Mouse (Mus musculus): ENCODE results near the gene Pitx1. TPM values are rescaled to one million over a fixed set of nuclear protein-coding genes. Genes with fewer than 3 reads are reported as not detected.

Gene Pitx1
- total RNA-seq, 2 experiments from 2014 or later: not detected

GRCm38 (mm10) chr13:55810947-55811346 lies 25.0 kb downstream of the Pitx1 start:
- no peak for DNase-seq (ENCODE audit: extremely low spot score in 1 of 2, low spot score in 2 of 2)
- no peak overlapping the region for H3K27ac ChIP-seq
- intact Hi-C loops (cut with DNase I): no loop called here
- TF ChIP-seq CTCF (IDR thresholded peaks at IDR 0.05): no peak
- H3K4me3 ChIP-seq: no peak overlapping the region

- DNase-seq (ENCODE audit: extremely low spot score in 1 of 2, low spot score in 2 of 2): no peak
- intact Hi-C loops (cut with DNase I): no loop called here
- no peak for TF ChIP-seq CTCF (IDR thresholded peaks at IDR 0.05)
- H3K4me3 ChIP-seq: no peak overlapping the region
- H3K27ac ChIP-seq: no peak overlapping the region
These were observed 26.3 kb downstream of the Pitx1 start for GRCm38 (mm10) chr13:55809707-55810106.

- H3K4me3 ChIP-seq: no peak overlapping the region
- H3K27ac ChIP-seq: no peak overlapping the region
- intact Hi-C loops (cut with DNase I): no loop called here
- DNase-seq (ENCODE audit: extremely low spot score in 1 of 2, low spot score in 2 of 2): no peak
- TF ChIP-seq CTCF (IDR thresholded peaks at IDR 0.05): no peak; the same call in none of the 2 replicates
These were observed 26.9 kb downstream of the Pitx1 start for GRCm38 (mm10) chr13:55809041-55809623.

GRCm38 (mm10) chr13:55803973-55804372 lies 32.0 kb downstream of the Pitx1 start:
- DNase-seq (ENCODE audit: extremely low spot score in 1 of 2, low spot score in 2 of 2): no peak
- intact Hi-C loops (cut with DNase I): no loop called here
- TF ChIP-seq CTCF (IDR thresholded peaks at IDR 0.05): no peak
- Histone ChIP-seq H3K27ac (no peak overlapping the region), H3K4me3 (no peak overlapping the region)

- no peak overlapping the region for H3K27ac ChIP-seq
- TF ChIP-seq CTCF (IDR thresholded peaks at IDR 0.05): no peak
- no peak for DNase-seq (ENCODE audit: extremely low spot score in 1 of 2, low spot score in 2 of 2)
- intact Hi-C loops (cut with DNase I): no loop called here
- no peak overlapping the region for H3K4me3 ChIP-seq
These were observed 34.7 kb downstream of the Pitx1 start for GRCm38 (mm10) chr13:55801246-55801645.

GRCm38 (mm10) chr13:55786120-55786519 lies 49.9 kb downstream of the Pitx1 start:
- intact Hi-C loops (cut with DNase I): no loop called here
- TF ChIP-seq CTCF (IDR thresholded peaks at IDR 0.05): no peak
- no peak for DNase-seq (ENCODE audit: extremely low spot score in 1 of 2, low spot score in 2 of 2)
- no peak overlapping the region for H3K27ac ChIP-seq
- no peak overlapping the region for H3K4me3 ChIP-seq

- no peak for DNase-seq (ENCODE audit: extremely low spot score in 1 of 2, low spot score in 2 of 2)
- intact Hi-C loops (cut with DNase I): no loop called here
- no peak for TF ChIP-seq CTCF (IDR thresholded peaks at IDR 0.05)
- no peak within 1 kb of the TSS for H3K27ac ChIP-seq
- no peak within 1 kb of the TSS for H3K4me3 ChIP-seq
These were observed 51.7 kb downstream of the Pitx1 start, which contains the start of gene Catsper3 for GRCm38 (mm10) chr13:55784268-55784667. TSS of gene Catsper3 (plus strand) at chr13:55784568.

GRCm38 (mm10) chr13:55775056-55775455 lies 60.9 kb downstream of the Pitx1 start:
- no peak overlapping the region for H3K27ac ChIP-seq
- TF ChIP-seq CTCF (IDR thresholded peaks at IDR 0.05): no peak
- H3K4me3 ChIP-seq: no peak overlapping the region
- no peak for DNase-seq (ENCODE audit: extremely low spot score in 1 of 2, low spot score in 2 of 2)
- intact Hi-C loops (cut with DNase I): no loop called here

Other genes with a start within 250 kb of the Pitx1 start
- gene B4galt7, start 236.3 kb downstream of the Pitx1 start, total RNA-seq (2021): 10 to 100 TPM; 24.7 to 25.8 TPM
- 10 to 100 TPM; 42.6 to 45.3 TPM for gene Caml, start 213.2 kb downstream of the Pitx1 start, total RNA-seq (2021)
- gene Ddx46, start 201.2 kb downstream of the Pitx1 start, total RNA-seq (2021): 10 to 100 TPM; 48.5 to 50.3 TPM
- 10 to 100 TPM; 74.6 to 77.8 TPM for gene B230219D22Rik, start 143.1 kb downstream of the Pitx1 start, total RNA-seq (2021)
- gene Txndc15, start 121.5 kb downstream of the Pitx1 start, total RNA-seq (2021): 10 to 100 TPM; 74.9 to 76.6 TPM
- gene Pcbd2, start 108.8 kb downstream of the Pitx1 start, total RNA-seq (2021): 10 to 100 TPM; 20.9 to 24.0 TPM
- gene Catsper3, start 51.6 kb downstream of the Pitx1 start, total RNA-seq (2021): under 1 TPM; 0.25 to 0.44 TPM

All from left cerebral cortex, adult 2 months (tissue).